Mouse (Mus musculus): Measurements from ENCODE around the gene Ap3s2. TPM values are rescaled to one million over a fixed set of nuclear protein-coding genes. Genes with fewer than 3 reads are reported as not detected.

Ap3s2 gene
- total RNA-seq, 2 experiments from 2014 or later, result 1.6 to 4.6 TPM

DNA sequence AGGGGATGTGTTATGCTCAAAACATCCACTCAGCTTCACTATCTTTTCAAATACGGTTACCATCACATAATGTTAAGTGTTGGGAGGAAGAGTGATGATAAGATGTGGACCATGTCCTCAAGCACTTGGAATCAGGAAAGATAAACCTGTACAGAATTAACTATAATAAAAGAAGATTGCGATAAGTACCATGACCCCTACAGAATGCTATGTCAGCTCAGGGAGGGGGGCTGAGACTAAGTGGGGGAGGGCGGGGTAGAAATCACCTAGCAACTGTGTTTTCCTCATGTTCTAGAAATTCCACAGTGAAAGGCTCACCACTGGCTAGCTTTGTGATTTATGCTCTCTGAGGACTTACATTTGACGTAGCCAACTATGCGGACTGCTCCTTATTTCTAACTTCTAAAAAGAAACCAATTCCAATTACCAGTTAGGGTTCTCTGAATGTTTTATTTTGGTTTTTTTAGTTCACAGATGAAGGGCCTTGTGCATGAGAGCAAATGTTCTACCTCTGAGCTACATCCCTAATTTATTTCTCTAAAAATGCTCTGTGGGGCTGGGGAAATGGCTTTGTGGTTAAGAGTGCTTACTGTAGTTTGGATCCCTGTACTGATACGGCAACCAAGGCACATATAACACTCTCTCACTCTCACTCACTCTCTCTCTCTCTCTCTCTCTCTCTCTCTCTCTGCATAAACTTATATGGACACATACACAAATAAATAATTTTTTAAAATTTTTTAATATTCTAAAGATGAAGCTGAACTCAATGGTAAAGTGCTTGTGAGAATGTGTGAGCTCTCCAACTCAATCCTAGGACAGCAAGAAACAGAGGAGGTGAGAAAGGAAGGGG, 27.6 kb downstream of the Ap3s2 start:
- ATAC-seq (replicated peaks; ENCODE audit: low FRiP score, poor library complexity, severe bottlenecking), result no peak

DNA sequence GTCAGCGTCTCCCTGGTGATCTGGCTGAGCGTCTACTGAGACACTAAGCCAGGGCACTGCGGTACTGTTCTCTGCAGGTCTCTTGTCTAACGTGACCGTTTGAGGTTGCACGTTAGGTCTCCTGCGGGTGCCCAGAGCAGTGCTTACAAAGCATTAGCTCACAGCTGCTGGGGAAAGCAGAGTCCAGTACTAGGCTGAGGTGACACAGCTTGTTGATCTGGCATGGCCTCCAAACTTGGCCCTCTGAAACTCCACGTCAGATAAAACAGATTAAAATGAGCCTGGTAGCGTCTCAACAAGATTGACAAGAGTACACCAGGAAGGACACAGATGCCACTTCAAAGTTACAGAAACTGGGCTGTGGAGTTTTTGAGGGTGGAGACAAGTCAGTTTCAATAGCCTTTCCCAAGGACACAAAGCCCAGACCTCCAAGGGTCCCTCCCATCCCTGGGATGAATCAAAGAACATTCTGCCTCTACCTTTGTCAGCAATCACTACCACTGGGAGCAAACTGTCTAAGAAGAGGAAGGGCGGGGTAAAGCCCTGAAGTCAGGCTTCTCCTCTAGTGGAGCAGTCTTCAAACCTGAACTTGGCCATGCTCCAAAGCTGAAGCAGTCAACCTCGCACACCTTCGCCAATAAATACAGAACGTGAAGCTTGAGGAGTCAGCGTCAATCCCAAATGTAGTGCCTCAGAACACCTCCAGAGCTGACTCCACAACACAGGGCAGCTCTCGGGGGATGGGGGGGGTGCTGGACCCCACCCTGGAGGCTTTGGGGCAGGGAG, 29.8 kb downstream of the Ap3s2 start:
- ATAC-seq (replicated peaks; ENCODE audit: low FRiP score, poor library complexity, severe bottlenecking), result 0 out of 2 replicates have a peak, but pooled peaks have one; percentile 36

DNA sequence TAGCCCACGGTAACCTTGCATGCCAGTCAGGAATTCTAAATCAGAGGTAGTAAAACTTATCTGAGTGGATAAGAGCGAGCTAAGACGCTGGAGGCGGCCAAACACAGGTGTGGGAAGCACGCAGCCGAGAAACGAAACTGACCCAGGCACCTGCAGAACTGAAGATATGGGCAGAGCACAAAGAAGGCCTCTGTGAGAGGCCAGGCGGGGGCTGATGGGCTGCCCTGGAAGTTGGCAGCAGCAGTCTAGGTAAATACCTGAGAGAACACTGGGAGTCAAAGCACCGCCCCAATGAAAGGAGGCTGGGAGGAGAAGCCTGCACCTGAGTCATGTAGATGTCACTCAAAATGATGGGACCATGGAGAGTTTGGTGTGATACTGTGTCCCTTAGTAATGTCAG, 31.8 kb downstream of the Ap3s2 start:
- no peak for ATAC-seq (replicated peaks; ENCODE audit: low FRiP score, poor library complexity, severe bottlenecking)

DNA sequence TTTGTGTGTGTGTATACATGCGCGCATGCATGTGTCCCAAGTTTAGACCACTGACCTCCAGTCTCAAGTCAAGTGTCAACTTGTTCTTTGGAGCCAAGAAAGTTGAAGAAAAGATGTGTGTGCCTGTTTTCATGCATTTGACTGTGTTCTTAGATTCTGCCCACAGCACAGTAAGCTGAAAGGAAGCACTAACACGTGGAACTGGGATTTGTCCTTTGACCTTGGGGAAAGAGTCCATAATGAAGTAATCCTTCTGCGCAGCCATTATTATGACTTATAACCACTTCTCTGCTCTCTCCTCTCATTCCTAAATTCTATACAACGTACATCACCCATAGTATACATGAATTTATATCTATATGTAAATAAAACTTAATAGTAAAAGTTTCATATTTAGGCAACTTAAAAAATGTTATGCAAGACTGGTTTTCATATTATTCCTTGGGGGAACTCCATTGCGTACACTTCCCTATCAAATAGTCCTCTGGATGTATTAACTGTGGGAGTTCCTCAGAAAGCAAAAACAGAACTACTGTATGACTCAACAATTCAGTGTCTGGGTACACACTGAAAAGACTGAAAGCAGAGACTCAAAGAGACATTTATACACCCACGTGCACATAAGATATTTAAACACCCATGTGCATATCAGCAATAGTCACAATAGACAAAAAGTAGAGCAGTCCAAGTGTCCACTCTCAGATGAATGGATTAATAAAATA, 36.7 kb downstream of the Ap3s2 start:
- no peak for ATAC-seq (replicated peaks; ENCODE audit: low FRiP score, poor library complexity, severe bottlenecking)

DNA sequence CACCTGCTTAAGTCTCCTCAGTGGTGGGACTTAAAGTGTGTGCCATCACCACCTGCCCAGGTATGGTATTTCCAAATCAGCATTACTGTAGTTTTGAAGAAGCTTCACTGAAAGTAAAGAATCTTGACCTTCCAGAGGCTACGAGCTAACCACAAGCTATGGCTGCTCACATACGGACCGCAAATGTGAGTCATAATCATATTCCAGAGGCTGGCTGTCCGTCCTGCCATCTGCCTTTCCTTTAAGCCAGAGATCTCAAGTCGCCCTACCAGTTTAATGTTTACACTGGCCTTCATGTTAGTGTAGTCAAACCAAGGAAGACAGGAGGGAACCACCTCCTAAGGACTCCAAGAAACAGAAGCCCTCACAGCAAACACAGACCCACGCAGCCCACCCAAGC, 38.5 kb downstream of the Ap3s2 start:
- ATAC-seq (replicated peaks; ENCODE audit: low FRiP score, poor library complexity, severe bottlenecking), result no peak

DNA sequence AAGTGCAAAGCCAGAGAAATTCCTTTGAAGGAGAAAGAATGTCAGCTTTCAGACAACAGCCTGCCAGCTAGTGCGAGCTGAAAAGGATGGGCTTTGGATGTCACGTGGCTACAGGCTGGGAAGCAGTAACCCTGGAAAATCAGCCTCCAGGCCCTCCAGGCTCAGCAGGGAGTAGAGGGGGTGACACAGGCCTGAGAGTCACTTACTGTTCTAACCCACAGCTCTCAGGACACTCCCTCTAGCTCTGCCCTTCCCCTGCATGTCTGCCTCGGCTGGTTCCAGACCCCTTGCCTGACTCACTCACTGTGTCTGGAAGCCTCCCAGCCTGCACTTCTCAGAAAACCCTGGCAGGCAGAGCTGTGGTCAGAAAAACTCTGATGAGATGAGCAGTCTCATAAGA, 39.5 kb downstream of the Ap3s2 start:
- ATAC-seq (replicated peaks; ENCODE audit: low FRiP score, poor library complexity, severe bottlenecking), result no peak

DNA sequence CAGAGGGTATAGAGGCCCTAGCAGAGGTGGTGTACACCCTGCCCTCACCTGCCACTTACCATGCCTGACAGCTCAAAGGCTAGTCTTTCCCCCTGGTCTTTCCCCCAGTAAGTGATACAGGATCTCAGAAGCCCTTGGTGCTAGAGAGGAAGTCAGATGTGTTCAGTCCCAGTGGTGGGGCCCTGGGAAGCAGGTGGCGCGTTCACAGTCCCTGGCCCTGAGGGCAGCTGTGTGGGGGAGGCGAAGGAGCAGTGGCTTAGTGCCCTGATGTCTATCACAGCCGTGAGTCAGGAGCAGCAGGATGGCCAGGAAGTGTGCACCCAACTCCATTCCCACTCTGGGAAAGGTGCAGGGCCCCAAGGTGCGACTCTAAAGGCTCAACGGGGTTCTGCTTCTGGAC, 40.4 kb downstream of the Ap3s2 start:
- ATAC-seq (replicated peaks; ENCODE audit: low FRiP score, poor library complexity, severe bottlenecking), result no peak

DNA sequence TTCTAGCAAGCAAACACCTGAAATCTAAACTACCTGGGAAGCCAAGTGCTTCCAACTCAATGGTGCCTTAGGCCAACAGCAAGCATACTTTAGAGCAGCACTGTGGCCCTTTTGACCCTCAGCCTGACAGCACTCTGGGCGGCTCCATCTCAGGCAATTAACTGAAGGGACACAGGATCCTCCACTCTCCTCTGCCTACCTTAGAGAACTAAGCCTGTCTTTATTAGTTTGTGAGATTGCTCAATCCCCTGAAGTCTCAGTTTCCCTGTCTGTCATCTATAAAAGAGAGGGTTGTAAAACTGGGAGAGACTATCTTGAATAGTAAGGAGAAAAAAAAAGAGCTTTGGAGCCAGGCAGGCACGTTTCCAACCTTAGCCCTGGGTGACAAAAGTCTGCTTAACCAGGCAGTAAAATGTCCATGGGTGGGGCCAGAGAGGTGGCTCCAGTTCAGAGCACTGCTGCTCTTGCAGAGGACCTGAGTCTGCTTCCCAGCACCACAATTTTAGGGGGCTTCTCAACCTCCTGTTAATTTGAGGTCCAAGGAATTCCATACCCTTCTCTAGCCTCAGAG, 41.9 kb downstream of the Ap3s2 start:
- no peak for ATAC-seq (replicated peaks; ENCODE audit: low FRiP score, poor library complexity, severe bottlenecking)

DNA sequence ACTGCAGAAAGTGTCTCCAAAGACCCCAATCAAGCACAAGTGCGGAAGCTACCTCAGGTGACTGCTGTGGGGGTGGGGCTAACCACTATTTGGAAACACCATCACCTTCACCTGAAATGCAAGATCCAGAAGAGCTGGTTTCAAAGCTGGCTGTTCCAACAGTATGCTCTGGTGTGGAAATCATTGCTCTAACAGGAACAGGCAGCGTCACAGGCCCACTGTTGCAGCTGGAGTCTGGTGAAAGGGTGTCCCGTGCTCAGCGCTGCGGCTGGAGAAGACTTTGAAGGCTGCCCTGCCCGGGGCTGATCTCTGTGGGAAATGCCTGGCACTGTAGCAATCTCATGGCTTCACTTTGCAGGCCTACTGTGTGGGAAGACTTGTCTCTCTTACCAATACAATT, 47.0 kb downstream of the Ap3s2 start:
- no peak for ATAC-seq (replicated peaks; ENCODE audit: low FRiP score, poor library complexity, severe bottlenecking)

DNA sequence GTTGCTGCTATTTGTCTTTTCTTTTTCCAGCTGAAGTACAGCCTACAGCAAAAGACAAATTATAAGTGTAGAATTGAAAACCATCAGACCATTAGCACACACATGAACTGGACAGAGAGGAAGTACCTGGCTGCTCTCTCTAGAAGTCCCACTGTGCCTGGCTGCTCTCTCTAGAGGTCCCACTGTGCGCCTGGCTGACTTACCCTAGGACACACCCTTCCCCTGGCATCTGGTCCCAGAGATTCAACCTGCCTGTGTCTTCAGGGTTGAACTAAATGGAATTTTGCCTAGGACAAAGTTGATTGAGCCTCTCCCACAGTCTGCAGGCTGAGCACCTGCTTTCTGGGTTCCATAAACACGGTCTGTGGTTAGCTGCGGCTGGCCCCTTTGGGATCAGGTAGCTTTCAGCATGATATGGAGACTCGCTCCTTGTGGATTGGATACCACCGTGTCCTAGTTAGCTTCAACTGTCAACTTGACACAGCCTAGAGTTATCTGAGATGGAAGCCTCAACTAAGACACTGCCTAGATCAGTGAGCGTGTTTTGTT, 48.6 kb downstream of the Ap3s2 start:
- ATAC-seq (replicated peaks; ENCODE audit: low FRiP score, poor library complexity, severe bottlenecking), result no peak

DNA sequence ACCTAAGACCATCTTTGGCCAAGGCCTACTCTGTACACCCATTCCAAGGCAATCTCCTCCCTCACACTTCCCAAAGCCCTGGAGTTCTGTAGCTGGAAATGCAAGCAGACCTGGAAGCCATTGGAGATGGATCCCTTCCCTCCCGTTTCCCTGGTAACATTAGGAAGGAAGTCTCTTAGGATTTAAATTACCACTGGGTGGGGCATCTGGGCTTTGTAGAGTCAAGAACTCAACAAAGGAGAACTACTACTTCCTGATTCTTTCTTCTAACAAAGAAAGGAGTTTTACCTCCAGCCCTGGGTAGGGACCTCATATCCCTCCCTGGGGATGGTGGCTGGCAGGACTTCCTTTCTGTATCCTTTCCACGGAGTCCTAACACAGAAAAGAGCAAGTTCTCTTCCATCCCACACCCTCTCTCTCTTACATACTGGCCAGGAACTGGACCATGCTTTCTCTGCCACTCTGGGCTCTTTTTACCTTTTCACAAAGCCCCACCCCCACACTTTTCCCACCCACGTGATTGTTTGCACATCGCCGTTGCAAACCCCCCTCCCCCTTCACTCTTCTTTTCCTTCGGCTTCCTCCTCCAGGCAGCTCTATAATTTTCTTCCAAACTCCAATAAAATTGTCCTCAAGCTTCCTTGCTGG, 51.3 kb downstream of the Ap3s2 start:
- ATAC-seq (replicated peaks; ENCODE audit: low FRiP score, poor library complexity, severe bottlenecking), result no peak

DNA sequence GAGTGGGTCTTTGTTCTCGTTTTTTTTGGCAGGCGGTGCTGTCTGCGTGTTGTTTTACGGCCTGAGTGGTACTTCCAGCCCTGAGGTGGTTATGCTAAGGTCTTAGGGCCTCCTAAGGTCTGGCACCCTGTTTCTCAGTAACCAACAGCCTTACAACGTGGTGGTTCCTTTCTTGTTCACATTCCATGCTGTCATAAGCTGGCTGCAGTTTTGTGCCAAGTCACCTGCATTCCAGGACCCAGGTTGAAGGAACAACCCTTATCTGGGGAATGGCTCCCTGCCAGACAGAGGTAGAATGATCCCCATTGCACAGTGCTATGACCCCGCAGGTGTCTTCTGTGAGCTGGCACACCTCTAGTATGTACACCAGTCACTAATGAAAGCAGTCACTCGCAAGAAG, 52.0 kb downstream of the Ap3s2 start:
- ATAC-seq (replicated peaks; ENCODE audit: low FRiP score, poor library complexity, severe bottlenecking), result no peak

DNA sequence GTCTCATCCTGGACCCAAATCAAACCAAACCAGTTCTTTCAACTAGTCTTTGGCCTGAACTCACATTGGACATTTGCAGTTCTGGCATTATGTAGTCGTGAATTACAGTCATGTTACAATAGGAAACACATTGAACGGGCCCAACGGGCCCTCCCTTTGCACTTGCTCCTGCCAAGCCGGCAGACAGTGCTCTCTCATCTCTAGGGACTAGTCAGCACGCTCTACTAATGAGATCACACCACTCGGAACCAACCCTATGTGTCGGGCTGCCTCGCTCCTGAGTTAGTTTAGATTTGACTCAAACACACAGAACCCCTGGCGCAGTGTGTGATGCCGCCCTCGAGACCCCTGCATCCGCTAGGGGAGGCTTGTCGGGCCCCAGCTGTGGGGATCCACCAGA, 52.6 kb downstream of the Ap3s2 start:
- no peak for ATAC-seq (replicated peaks; ENCODE audit: low FRiP score, poor library complexity, severe bottlenecking)

DNA sequence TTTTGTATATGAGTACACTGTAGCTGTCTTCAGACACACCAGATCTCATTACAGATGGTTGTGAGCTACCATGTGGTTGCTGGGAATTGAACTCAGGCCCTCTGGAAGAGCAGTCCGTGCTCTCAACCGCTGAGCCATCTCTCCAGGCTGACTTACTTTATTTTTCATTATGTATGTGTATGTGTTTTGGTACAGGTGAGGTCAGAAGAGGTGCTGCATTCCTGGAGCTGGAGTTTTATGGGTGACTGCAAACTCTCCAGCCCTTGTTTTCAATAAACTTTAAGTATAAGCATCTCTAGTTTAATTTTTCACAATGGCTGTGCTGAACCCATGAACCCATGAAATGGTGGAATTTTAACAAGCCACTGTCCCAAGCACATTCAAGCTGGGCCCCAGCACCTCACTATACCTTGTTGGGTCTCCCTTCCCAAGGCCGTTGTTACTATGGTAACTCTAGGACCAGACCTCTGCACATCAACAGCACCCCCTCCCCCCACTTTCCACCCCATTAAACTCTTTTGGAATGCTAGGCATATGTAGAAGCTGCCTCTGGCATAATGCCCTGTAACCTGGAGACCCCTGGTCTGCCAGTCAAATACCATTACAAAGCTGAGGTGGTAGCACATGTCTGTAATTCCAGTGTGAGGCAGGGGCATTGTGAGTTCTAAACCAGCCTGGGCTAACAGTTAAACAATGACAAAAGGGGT, 54.0 kb downstream of the Ap3s2 start:
- no peak for ATAC-seq (replicated peaks; ENCODE audit: low FRiP score, poor library complexity, severe bottlenecking)

DNA sequence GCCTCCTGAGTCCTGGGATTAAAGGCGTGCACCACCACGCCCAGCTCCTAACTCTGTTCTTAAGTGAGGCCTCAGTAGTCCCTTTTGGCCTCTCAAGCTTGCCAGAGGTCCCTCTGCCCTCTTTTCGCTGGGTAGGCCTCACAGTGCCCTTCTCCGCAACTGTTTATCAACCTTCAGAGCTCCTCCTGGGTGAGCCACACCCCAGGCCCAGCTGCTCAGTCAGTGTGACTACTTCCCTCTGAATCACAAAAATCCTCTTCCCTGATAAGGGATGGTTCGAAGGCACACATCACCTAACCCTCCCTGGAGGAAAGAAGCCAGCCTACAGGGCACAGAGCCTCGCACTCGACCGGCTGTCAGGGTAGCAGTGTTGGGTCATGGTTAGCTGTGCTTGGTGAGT, 58.7 kb downstream of the Ap3s2 start:
- no peak for ATAC-seq (replicated peaks; ENCODE audit: low FRiP score, poor library complexity, severe bottlenecking)

DNA sequence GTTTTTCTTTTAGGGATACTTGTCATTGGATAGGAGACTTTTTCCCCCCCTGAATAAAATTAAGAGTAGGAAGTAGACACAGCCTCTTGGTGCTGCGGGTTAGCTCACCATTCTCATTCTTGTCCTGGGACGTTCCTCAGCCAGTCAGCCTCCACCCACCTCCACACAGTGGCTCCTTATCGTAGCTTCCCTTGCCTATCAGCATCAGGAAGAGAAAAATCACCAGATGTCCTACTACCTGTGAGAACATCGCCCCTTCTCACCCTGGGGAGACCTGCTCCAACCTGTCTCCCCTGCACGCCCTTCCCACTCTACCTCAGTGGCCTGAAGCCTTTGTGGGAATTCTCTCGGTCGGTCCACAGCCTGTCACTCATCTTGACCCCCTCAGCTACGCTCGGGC, 59.6 kb downstream of the Ap3s2 start, which contains the start of gene Anpep:
TSS of gene Anpep (minus strand) at position 249 of the 400 bp plus-strand sequence.
- ATAC-seq (replicated peaks; ENCODE audit: low FRiP score, poor library complexity, severe bottlenecking), result no peak

DNA sequence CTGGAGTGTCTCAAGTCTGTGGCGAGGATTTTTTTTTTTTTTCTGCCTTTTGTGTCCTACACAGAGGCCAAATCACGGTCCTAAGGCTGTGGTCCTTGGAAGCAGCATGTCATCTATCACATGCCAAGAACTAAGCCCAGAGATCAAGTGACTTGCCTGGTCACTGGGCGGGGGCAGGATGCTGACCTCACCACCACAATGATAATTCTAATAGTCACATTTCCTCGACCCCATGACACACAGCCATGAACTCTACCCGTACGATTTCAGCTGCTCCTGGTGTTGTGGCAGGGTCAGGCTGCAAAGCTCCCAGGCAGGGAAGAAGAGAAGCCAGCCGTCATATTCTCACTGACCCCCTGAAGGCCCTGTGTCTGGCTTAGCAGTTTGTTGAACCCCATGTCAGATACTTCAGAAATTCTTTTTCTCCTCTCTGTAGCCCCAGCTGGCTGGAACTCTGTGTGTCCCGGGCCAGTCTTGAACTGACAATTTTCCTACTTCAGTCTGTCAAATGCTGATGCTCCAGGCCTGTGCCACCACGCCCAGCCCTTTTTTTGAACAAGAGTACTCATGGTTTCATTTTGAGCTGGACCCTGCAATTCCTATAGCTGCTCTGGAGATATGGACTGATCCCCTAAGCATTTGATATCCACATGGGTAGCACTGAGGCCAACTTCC, 61.4 kb downstream of the Ap3s2 start:
- ATAC-seq (replicated peaks; ENCODE audit: low FRiP score, poor library complexity, severe bottlenecking), result no peak

Data from erythroblast, adult 5-6 weeks (primary cell).